Mouse (Mus musculus): ENCODE measurements around the gene Hrc. TPM values are rescaled to one million over a fixed set of nuclear protein-coding genes. Genes with fewer than 3 reads are reported as not detected.

Hrc gene
- polyA plus RNA-seq, 1 experiment from 2014 or later = 0.54 TPM

Other genes starting within 250 kb of the Hrc start
- 26.3 and 26.6 TPM in 2 replicates for gene Rcn3, start 243.1 kb upstream of the Hrc start, polyA plus RNA-seq (2015; fragmentation: Nextera tagmentation; extraction: Ambion mirVana)
- 43.6 and 51.2 TPM in 2 replicates for gene Fcgrt, start 231.4 kb upstream of the Hrc start, polyA plus RNA-seq (2015; fragmentation: Nextera tagmentation; extraction: Ambion mirVana)
- 673 and 768 TPM in 2 replicates for gene Rps11, start 210.9 kb upstream of the Hrc start, polyA plus RNA-seq (2015; fragmentation: Nextera tagmentation; extraction: Ambion mirVana)
- gene Rpl13a, start 206.5 kb upstream of the Hrc start, polyA plus RNA-seq (2015; fragmentation: Nextera tagmentation; extraction: Ambion mirVana) = 534 and 633 TPM in 2 replicates
- 0.10 TPM in 1 of 2 replicates, not detected in the other for gene Gm45713, start 199.1 kb upstream of the Hrc start, polyA plus RNA-seq (2015; fragmentation: Nextera tagmentation; extraction: Ambion mirVana)
- 3.4 and 3.7 TPM in 2 replicates for gene Flt3l, start 198.9 kb upstream of the Hrc start, polyA plus RNA-seq (2015; fragmentation: Nextera tagmentation; extraction: Ambion mirVana)
- gene Pih1d1, start 181.0 kb upstream of the Hrc start, polyA plus RNA-seq (2015; fragmentation: Nextera tagmentation; extraction: Ambion mirVana) = 42.2 and 46.8 TPM in 2 replicates
- 31.4 and 32.6 TPM in 2 replicates for gene Aldh16a1, start 180.7 kb upstream of the Hrc start, polyA plus RNA-seq (2015; fragmentation: Nextera tagmentation; extraction: Ambion mirVana)
- not detected in 2 replicates for gene Slc17a7, start 171.3 kb upstream of the Hrc start, polyA plus RNA-seq (2015; fragmentation: Nextera tagmentation; extraction: Ambion mirVana)
- gene Gfy, start 155.7 kb upstream of the Hrc start, polyA plus RNA-seq (2015; fragmentation: Nextera tagmentation; extraction: Ambion mirVana) = not detected in 2 replicates
- not detected in 2 replicates for gene Pth2, start 154.3 kb upstream of the Hrc start, polyA plus RNA-seq (2015; fragmentation: Nextera tagmentation; extraction: Ambion mirVana)
- 0.07 and 0.13 TPM in 2 replicates for gene Ccdc155, start 130.4 kb upstream of the Hrc start, polyA plus RNA-seq (2015; fragmentation: Nextera tagmentation; extraction: Ambion mirVana)
- 2.0 and 2.4 TPM in 2 replicates for gene Dkkl1, start 123.1 kb upstream of the Hrc start, polyA plus RNA-seq (2015; fragmentation: Nextera tagmentation; extraction: Ambion mirVana)
- gene Tead2, start 119.5 kb upstream of the Hrc start, polyA plus RNA-seq (2015; fragmentation: Nextera tagmentation; extraction: Ambion mirVana) = 6.6 and 7.0 TPM in 2 replicates
- gene Cd37, start 96.2 kb upstream of the Hrc start, polyA plus RNA-seq (2015; fragmentation: Nextera tagmentation; extraction: Ambion mirVana) = 15.1 and 16.7 TPM in 2 replicates
- not detected in 2 replicates for gene Slc6a16, start 94.2 kb upstream of the Hrc start, polyA plus RNA-seq (2015; fragmentation: Nextera tagmentation; extraction: Ambion mirVana)
- not detected in 2 replicates for gene Slc6a21, start 57.8 kb upstream of the Hrc start, polyA plus RNA-seq (2015; fragmentation: Nextera tagmentation; extraction: Ambion mirVana)
- gene Trpm4, start 1.5 kb upstream of the Hrc start, polyA plus RNA-seq (2015; fragmentation: Nextera tagmentation; extraction: Ambion mirVana) = 1.3 and 1.5 TPM in 2 replicates
- gene Ppfia3, start 31.7 kb downstream of the Hrc start, polyA plus RNA-seq (2015; fragmentation: Nextera tagmentation; extraction: Ambion mirVana) = 0.09 and 0.14 TPM in 2 replicates
- not detected in 2 replicates for gene Lin7b, start 35.3 kb downstream of the Hrc start, polyA plus RNA-seq (2015; fragmentation: Nextera tagmentation; extraction: Ambion mirVana)
- gene Snrnp70, start 60.5 kb downstream of the Hrc start, polyA plus RNA-seq (2015; fragmentation: Nextera tagmentation; extraction: Ambion mirVana) = 77.8 and 86.3 TPM in 2 replicates
- not detected in 2 replicates for gene Kcna7, start 70.4 kb downstream of the Hrc start, polyA plus RNA-seq (2015; fragmentation: Nextera tagmentation; extraction: Ambion mirVana)
- 0.22 and 0.24 TPM in 2 replicates for gene Ntf5, start 78.4 kb downstream of the Hrc start, polyA plus RNA-seq (2015; fragmentation: Nextera tagmentation; extraction: Ambion mirVana)
- gene Lhb, start 85.5 kb downstream of the Hrc start, polyA plus RNA-seq (2015; fragmentation: Nextera tagmentation; extraction: Ambion mirVana) = not detected in 2 replicates
- 6.8 and 7.7 TPM in 2 replicates for gene Gys1, start 99.6 kb downstream of the Hrc start, polyA plus RNA-seq (2015; fragmentation: Nextera tagmentation; extraction: Ambion mirVana)
- gene Ruvbl2, start 102.8 kb downstream of the Hrc start, polyA plus RNA-seq (2015; fragmentation: Nextera tagmentation; extraction: Ambion mirVana) = 67.1 and 74.2 TPM in 2 replicates
- 6,104 and 6,562 TPM in 2 replicates for gene Ftl1, start 124.6 kb downstream of the Hrc start, polyA plus RNA-seq (2015; fragmentation: Nextera tagmentation; extraction: Ambion mirVana)
- 70.3 and 71.4 TPM in 2 replicates for gene Bax, start 131.6 kb downstream of the Hrc start, polyA plus RNA-seq (2015; fragmentation: Nextera tagmentation; extraction: Ambion mirVana)
- gene Tulp2, start 146.6 kb downstream of the Hrc start, polyA plus RNA-seq (2015; fragmentation: Nextera tagmentation; extraction: Ambion mirVana) = 0.58 and 0.62 TPM in 2 replicates
- gene Gm45808, start 151.5 kb downstream of the Hrc start, polyA plus RNA-seq (2015; fragmentation: Nextera tagmentation; extraction: Ambion mirVana) = not detected in 2 replicates
- gene Dhdh, start 153.5 kb downstream of the Hrc start, polyA plus RNA-seq (2015; fragmentation: Nextera tagmentation; extraction: Ambion mirVana) = 2.4 and 2.5 TPM in 2 replicates
- 118 and 131 TPM in 2 replicates for gene Nucb1, start 175.1 kb downstream of the Hrc start, polyA plus RNA-seq (2015; fragmentation: Nextera tagmentation; extraction: Ambion mirVana)
- 280 and 325 TPM in 2 replicates for gene Ppp1r15a, start 191.0 kb downstream of the Hrc start, polyA plus RNA-seq (2015; fragmentation: Nextera tagmentation; extraction: Ambion mirVana)
- gene Plekha4, start 191.0 kb downstream of the Hrc start, polyA plus RNA-seq (2015; fragmentation: Nextera tagmentation; extraction: Ambion mirVana) = 0.66 and 0.75 TPM in 2 replicates
- gene Hsd17b14, start 219.6 kb downstream of the Hrc start, polyA plus RNA-seq (2015; fragmentation: Nextera tagmentation; extraction: Ambion mirVana) = 1.9 and 2.2 TPM in 2 replicates
- gene Bcat2, start 234.9 kb downstream of the Hrc start, polyA plus RNA-seq (2015; fragmentation: Nextera tagmentation; extraction: Ambion mirVana) = 46.3 and 48.5 TPM in 2 replicates

Data from liver, embryonic 15.5 days (tissue).